Mouse (Mus musculus): ENCODE data around the gene Bcl2l13.
A peak's percentile ranks its signal among the peaks of the same experiment; 100 is the strongest.

DNA sequence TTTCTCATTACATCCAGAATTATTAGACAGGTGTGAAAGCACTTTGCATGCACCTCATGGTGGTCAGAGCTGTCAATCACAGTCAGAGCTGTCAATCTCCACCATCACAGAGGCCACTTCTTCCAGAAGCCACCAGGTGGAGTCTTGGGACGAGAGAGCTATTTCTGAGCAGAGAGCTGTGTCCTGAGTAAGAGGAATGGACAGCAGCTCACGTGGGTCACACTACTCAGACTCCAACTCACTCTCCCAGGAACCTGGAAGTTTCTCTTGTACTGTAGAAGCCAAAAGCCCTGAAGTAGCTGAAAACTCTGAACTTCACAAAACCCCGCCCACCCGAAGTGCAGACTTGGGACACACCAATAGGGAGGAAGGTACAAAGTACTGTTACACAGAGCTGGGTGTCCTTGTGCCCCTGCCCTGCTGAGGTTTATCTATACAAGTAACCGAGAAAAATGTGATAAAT lies 67.5 kb downstream of the Bcl2l13 start:
- TF ChIP-seq CTCF (IDR thresholded peaks at IDR 0.05; ENCODE audit: extremely low read depth, insufficient read depth, insufficient read length, insufficient replicate concordance) (peak; percentile 22; the same call in 1 of the 2 replicates), POLR2A (IDR thresholded peaks at IDR 0.05; ENCODE audit: low read depth, low read length) (no peak)

Data from spleen, adult 2 months (tissue).